Comparison of ENCODE assay signal across 8 mouse cellular contexts in the genomic region with DNA sequence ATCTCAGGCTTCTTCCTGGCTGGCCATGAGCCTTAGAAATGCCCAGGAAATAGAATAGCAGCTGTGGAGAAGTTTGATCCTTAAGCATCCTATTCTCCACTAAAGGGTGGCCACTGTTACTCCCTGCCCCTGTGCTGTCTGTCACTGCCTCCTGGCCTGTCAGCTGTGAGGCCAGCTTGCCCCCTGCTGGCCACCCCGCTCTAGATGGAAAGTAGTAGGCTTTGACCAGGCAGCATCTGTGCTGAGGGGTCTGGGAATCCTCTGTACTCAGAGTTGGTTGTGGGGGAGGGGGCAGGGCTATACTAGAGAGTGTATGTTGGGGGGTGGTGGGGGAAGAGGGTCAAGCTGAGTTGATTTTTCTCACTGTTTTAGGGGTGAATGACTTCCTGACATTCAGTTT.
DNase-seq lines count a peak whose midpoint lies in the region; ATAC-seq and TF ChIP-seq lines count a peak whose summit lies in the region.

No protein-coding gene starts in this region.

- H3K79me2 ChIP-seq in MEL (ENCODE audit: control insufficient read depth, insufficient read depth, low read length, poor library complexity) = no peaks in the 10 kb centered on the region

- no peaks in the 10 kb centered on the region for H3K4me1 ChIP-seq in MEL (ENCODE audit: control insufficient read depth in 1 of 2, insufficient read depth in 2 of 2, low read length in 2 of 2)
- H3K4me1 ChIP-seq in forebrain, embryonic 16.5 days (replicated peaks; ENCODE audit: control insufficient read depth, insufficient read depth, low read length) = peaks cover 9% of the 10 kb centered on the region
- no peaks in the 10 kb centered on the region for H3K4me1 ChIP-seq in lung, embryonic 14.5 days (ENCODE audit: insufficient read depth)

- 9% methylated on average over 1 of the region's 1 CpGs for WGBS in forebrain, embryonic 16.5 days
- 13% methylated on average over 1 of the region's 1 CpGs for WGBS in lung, embryonic 14.5 days

- peak; percentile 53 for TF ChIP-seq RAD21 in MEL (IDR thresholded peaks at IDR 0.05; ENCODE audit: low read depth, low read length)

- H3K9me3 ChIP-seq in MEL (replicated peaks; ENCODE audit: insufficient read depth, low read length) = no peaks in the 10 kb centered on the region
- no peaks in the 10 kb centered on the region for H3K9me3 ChIP-seq in forebrain, embryonic 16.5 days (ENCODE audit: control insufficient read depth, low read length)
- H3K9me3 ChIP-seq in lung, embryonic 14.5 days (ENCODE audit: low read depth, low read length) = no peaks in the 10 kb centered on the region

- H3K4me3 ChIP-seq in MEL (ENCODE audit: control insufficient read depth in 1 of 2, insufficient read depth in 1 of 2, low read depth in 2 of 2, low read length in 2 of 2) = no peak overlapping the region
- H3K4me3 ChIP-seq in forebrain, embryonic 16.5 days (replicated peaks; ENCODE audit: low read length) = no peak overlapping the region
- H3K4me3 ChIP-seq in lung, embryonic 14.5 days (ENCODE audit: low read depth, low read length) = no peak overlapping the region

- H3K27me3 ChIP-seq in MEL (ENCODE audit: control insufficient read depth in 1 of 2, insufficient read depth in 2 of 2, low read length in 2 of 2) = no peaks in the 10 kb centered on the region
- H3K27me3 ChIP-seq in forebrain, embryonic 16.5 days (replicated peaks; ENCODE audit: control insufficient read depth, insufficient read depth, low read length) = no peaks in the 10 kb centered on the region
- no peaks in the 10 kb centered on the region for H3K27me3 ChIP-seq in lung, embryonic 14.5 days (ENCODE audit: insufficient read depth, low read length)

- TF ChIP-seq CTCF in MEL (IDR thresholded peaks at IDR 0.05 in 2 of 3, conservative IDR thresholded peaks at IDR 0.05 in 1 of 3; ENCODE audit: control insufficient read depth in 1 of 3, insufficient read depth in 1 of 3, low read depth in 2 of 3, low read length in 3 of 3, poor library complexity in 1 of 3, severe bottlenecking in 1 of 3) = peak in 2 of 3 experiments; percentile 44 to 60; a peak in 4 of 6 replicates
- peak; percentile 90 for TF ChIP-seq CTCF in lung, embryonic 14.5 days (IDR thresholded peaks at IDR 0.05; ENCODE audit: low read depth)

- TF ChIP-seq POLR2A in MEL (IDR thresholded peaks at IDR 0.05; ENCODE audit: control insufficient read depth in 1 of 2, insufficient read depth in 1 of 2, low read depth in 1 of 2, low read length in 2 of 2, poor library complexity in 1 of 2) = no peak

- no peak overlapping the region for H3K27ac ChIP-seq in MEL (ENCODE audit: control insufficient read depth, low read depth, low read length)
- H3K27ac ChIP-seq in forebrain, embryonic 16.5 days (ENCODE audit: low read length) = no peak overlapping the region
- H3K27ac ChIP-seq in lung, embryonic 14.5 days (ENCODE audit: low read depth) = no peak overlapping the region

- peak; percentile 61 for ATAC-seq in forebrain, embryonic 16.5 days
- peak; percentile 91 for ATAC-seq in lung, embryonic 14.5 days (ENCODE audit: insufficient read depth)

- intact Hi-C loops in heart, postnatal 25 days (cut with DNase I) = loop anchor here (1.0 to 5.0 kb wide), 3 partner anchors 195 to 888 kb away; no protein-coding TSS in a partner anchor

- H3K36me3 ChIP-seq in MEL (ENCODE audit: control insufficient read depth in 1 of 2, insufficient read depth in 2 of 2, low read length in 2 of 2) = no peaks in the 10 kb centered on the region
- H3K36me3 ChIP-seq in forebrain, embryonic 16.5 days (ENCODE audit: control insufficient read depth, insufficient read depth) = no peaks in the 10 kb centered on the region
- no peaks in the 10 kb centered on the region for H3K36me3 ChIP-seq in lung, embryonic 14.5 days (ENCODE audit: insufficient read depth)

- peak; percentile 4 for DNase-seq in MEL (ENCODE audit: low read depth, low spot score)
- peak; percentile 49 for DNase-seq in brain, adult 2 months (ENCODE audit: low read depth, low spot score)
- DNase-seq in heart, postnatal 25 days (ENCODE audit: low spot score) = peak; percentile 7
- DNase-seq in layer of hippocampus, adult 11-12 months (ENCODE audit: low spot score) = peak; percentile 35
- peak; percentile 79 for DNase-seq in lung, embryonic 14.5 days
- peak; percentile 42 for DNase-seq in ovary, postnatal 36 days (ENCODE audit: low spot score)
- peak; percentile 3 for DNase-seq in yolk sac, embryonic 10.5 days (ENCODE audit: low spot score)

- TF ChIP-seq EP300 in MEL (IDR thresholded peaks at IDR 0.05; ENCODE audit: low read depth in 1 of 2, low read length in 2 of 2) = no peak

- no peak overlapping the region for H3K9ac ChIP-seq in MEL (ENCODE audit: control insufficient read depth, low read depth, low read length, poor library complexity, severe bottlenecking)
- no peak overlapping the region for H3K9ac ChIP-seq in forebrain, embryonic 16.5 days (replicated peaks; ENCODE audit: low read depth, low read length)
- H3K9ac ChIP-seq in lung, embryonic 14.5 days = no peak overlapping the region

- H3K4me2 ChIP-seq in forebrain, embryonic 16.5 days (ENCODE audit: low read length) = no peak overlapping the region
- no peak overlapping the region for H3K4me2 ChIP-seq in lung, embryonic 14.5 days

TF ChIP-seq in MEL, 35 proteins besides CTCF, POLR2A, EP300 and RAD21:
- TF ChIP-seq MAZ (IDR thresholded peaks at IDR 0.05; ENCODE audit: low read depth, low read length) = no peak
- TF ChIP-seq ZC3H11A (IDR thresholded peaks at IDR 0.05; ENCODE audit: low read depth, low read length) = peak; percentile 34; the same call in 1 of the 2 replicates
- TF ChIP-seq SMC3 (IDR thresholded peaks at IDR 0.05; ENCODE audit: low read depth, low read length) = peak; percentile 65

Comparison
In these comparisons a context has a peak if more than half of its experiments do, and no peak if none do; other contexts are left out.
1. DNase-seq: peak in every context shown above with its lines; median percentile 79 in lung, embryonic 14.5 days; 49 in brain, adult 2 months; 42 in ovary, postnatal 36 days; 35 in layer of hippocampus, adult 11-12 months; 7 in heart, postnatal 25 days; 4 in MEL; 3 in yolk sac, embryonic 10.5 days.